Mouse (Mus musculus): ENCODE data around the gene Ppef2.
A peak's percentile ranks its signal among the peaks of the same experiment; 100 is the strongest.

The Ppef2 gene

DNA sequence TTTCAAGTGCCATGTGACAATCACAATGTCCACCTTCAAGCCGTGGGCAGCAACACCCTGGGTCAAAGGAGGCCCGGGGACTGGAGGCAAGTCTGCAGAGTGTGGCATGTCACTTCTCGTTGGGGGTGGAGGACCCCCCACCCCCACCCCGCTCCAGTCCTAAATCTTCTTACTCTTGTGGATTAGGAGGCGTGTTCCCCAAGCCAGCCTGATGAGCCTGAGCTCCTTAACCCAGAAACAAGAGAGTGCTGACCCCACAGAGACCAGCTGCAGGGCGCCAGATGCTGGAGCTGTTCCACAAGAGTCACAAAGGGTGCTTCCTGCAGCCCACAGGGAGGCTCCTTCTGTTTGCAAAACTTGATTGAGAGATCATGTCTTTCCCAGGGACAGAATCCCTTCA, at the start of gene Ppef2:
Ppef2 (minus strand) TSS at position 61 of the 400 bp plus-strand sequence.
- no peak for DNase-seq (ENCODE audit: low spot score)

GRCm38 (mm10) chr5:92304291-92304690, 48.2 kb upstream of the Ppef2 start:
- DNase-seq (ENCODE audit: low spot score), result no peak

DNA sequence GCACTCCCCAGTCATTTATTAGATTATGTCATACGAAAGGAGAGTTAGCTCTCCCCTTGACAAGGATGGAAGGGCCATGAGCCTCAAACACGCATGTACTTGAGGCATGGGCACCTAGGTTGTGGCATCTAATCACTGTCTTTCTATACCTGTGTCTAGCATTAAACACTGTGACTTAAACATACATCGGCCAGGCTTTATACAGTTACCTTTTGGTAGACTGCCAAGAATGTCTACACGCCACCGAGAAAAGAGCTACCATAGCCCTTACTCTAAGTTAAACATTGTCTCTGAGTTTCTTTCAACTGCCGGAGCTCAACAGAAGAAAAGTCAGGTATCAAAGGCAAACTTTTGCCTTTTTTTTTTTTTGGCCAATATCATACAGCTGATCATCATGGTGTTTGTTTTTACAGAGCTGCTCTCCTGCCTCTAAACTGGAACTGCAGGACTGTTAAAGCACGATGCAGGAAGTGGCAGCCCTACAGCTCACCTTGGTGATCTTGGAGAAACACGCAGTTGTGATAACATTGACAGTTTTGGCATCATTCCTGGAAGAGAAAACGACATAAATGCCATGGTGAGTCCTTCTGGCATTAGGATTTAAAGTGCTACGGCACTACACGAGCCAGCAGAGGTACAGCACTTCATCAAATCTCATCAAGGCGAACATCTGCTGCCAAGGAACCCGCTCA, 46.2 kb upstream of the Ppef2 start:
- no peak for DNase-seq (ENCODE audit: low spot score)

- DNase-seq (ENCODE audit: low spot score), result no peak
Observed at GRCm38 (mm10) chr5:92294525-92294924, 38.4 kb upstream of the Ppef2 start.

DNA sequence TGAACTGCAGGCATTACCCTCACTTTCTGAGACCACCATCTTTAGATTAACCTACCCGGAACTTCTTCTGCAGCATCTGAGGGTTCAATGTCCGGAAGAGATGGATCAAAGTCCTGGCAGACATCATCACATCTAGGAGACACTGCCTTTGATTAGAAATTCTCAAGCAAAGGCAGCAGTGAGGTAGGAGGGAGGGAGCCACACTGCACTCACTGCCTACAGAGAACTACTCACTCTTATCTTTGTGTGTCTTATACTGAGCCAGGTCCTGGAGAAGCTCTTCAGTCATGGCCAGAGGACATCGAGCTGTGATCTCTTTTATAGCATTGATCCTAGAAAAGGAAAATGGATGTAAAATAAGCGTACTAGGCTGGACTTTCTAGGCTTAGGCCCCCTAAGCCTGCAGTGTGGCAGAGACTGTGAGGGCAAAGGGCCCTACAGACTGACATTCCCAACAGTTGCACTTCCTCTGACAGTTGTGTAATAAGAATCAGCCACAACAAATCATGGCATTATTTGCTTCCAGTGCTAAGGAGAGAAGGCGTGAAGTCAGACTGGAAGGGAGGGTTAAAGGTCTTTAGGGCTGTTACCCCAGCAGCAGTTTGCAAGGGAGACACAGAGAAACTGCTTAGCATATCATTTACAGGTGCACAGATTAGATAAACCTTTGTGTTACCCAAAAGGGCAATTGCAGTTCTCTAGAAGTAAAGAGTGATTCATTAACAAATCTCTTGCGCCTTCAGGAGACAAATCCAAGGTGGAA, 35.8 kb upstream of the Ppef2 start:
- DNase-seq (ENCODE audit: low spot score), result peak; percentile 54

DNA sequence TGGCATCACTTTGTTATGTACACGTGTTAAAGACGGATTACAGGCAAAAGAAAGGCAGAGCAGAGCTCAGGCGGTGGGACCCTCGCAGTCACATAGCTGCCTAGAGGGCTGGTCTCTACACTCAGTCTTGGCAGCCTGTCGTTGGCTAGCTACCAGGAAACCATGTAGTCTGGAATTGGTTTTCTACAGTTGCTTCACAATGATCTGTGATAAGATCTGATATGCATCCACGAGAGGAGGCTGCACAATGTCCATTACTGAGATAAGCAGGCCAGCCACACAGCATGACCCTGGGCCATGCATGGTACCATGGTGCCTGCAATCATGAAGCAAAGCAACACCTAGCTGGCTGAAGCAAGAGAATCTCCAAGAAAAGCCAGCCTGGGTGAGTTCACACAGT, 31.8 kb upstream of the Ppef2 start:
- DNase-seq (ENCODE audit: low spot score), result no peak

GRCm38 (mm10) chr5:92283107-92283506, 27.0 kb upstream of the Ppef2 start:
- peak; percentile 72 for DNase-seq (ENCODE audit: low spot score)

DNA sequence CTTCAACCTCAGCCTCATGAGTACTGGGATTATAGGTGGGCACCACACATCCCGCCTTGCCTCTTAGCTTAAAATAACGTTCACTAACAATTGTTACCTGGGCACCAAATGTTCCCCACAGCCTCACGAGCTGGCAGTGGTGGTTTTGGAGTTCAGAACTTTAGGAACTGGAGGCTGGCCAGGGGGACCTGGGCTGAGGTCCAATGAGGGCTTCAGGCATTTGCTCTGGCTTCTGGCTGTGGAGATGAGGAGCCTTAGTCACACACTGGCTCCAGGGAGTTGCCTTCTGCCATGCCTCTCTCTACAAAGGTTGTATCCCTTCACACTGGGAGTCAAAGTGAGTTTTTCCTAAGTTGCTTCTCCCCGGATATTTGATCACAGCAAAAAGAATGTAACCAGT, 26.5 kb upstream of the Ppef2 start:
- peak; percentile 96 for DNase-seq (ENCODE audit: low spot score)

DNA sequence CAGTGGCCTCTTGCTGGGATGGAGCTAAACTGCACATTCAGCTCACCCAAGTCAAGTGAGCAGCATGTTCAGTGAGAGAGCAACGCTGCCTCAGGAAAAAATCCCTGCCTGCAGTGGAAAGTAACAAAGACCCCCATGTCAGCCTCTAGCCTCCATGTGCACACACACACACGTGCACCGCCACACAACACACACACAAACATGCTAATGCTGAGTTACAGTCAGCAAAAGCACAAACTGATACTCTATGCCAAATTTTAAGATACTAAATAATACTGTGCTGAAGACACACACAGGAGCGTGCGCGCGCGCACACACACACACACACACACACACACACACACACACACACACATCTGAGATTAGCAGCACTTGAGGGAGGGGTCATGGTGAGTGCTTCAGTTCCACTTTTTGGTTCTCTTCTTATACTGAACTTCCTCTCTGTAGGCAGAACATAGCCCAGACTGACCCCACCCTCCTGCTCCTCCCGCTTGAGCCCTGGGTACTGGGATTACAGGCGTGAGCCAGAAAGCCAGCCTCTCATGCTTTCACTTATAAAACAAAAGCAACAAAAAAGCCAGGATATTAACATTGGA, 23.0 kb upstream of the Ppef2 start:
- no peak for DNase-seq (ENCODE audit: low spot score)

DNA sequence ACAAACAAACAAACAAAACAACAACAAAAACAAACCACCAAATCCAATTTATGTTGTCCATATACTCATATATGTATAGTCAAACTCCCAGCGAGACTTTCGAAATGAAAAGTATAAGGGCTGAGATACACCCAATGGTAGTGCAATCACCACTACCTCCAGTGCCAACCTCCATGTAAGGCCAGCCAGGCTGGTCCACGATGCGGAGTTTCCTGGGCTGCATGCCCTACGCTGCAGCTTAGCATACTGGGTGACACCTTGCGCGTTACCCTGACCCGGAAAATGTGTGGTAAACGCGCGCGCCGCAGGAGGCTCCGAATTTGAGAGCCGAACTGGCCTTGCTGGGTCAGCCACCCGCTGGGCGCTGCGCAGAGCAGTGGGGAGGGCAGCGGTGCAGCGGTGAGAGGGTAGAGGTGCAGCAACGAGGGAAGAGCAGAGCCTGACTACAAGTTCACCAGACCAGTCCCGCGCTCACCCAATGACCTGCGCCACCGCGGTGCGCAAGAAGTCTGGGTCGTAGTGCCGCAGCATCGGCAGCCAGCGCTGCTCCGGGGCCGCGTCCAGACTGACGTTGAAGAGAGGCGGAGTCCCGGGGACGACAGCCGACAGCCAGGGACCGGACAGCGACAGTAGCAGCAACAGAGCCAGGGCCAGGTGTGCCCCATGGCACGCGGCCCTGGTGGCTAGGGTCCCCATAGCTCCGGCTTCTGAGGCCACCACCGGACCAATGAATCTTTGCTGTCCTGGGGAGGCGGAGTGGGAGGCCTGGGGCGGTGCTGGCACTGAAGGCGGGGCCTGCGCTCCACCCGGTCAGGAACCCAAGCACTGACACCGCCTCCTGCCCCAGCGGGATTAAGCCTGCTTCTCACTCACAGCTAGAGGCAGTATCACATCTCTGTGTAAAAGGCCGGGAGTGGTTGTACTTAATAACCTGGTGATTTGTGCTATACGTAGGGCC, 21.6 kb upstream of the Ppef2 start, which contains the start of gene Naaa:
Naaa (minus strand) TSS at position 734 of the 958 bp plus-strand sequence.
- DNase-seq (ENCODE audit: low spot score), result peak; percentile 94

DNA sequence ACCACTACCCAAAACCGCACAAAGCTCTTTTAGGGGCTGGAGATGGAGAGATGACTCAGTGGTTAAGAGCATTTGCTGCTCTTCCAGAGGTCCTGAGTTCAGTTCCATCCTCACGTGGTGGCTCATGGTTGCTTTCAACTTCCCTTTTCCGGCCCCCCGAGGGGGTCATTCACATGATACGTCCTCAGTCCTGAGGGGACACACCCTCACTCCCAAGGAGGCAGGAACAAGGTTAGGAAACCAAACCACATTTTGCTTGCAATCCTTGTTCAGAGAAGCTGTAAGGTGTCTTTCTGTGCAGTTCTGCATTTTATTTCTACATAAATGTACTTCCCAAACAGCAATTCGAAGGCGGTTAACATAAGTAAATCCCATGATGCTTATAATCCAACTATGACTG, 14.4 kb upstream of the Ppef2 start:
- no peak for DNase-seq (ENCODE audit: low spot score)

- DNase-seq (ENCODE audit: low spot score), result peak; percentile 74
Observed at GRCm38 (mm10) chr5:92263761-92264359, 7.8 kb upstream of the Ppef2 start.

DNA sequence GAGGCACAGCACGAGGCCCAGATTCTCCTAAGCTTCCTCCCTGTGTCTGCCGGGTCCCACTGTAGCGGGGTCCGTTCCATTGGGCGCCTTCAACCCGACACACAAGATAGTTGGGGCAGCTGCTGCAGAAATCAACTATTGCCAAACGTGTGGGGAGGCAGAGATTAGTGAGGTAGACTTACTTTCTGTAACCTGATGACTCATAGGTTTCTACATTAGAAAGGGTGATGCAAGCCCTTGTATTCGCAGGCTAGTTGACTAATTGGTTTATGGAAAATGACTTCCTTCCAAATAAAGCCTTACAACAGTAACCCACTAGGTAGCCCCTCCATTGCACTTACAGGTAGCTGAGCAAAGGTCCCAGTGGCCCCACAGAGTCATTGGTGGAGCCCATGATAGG, 6.6 kb upstream of the Ppef2 start:
- no peak for DNase-seq (ENCODE audit: low spot score)

GRCm38 (mm10) chr5:92254476-92254875, 1.6 kb downstream of the Ppef2 start:
- DNase-seq (ENCODE audit: low spot score), result peak; percentile 30

GRCm38 (mm10) chr5:92252797-92253343, 3.2 kb downstream of the Ppef2 start:
- no peak for DNase-seq (ENCODE audit: low spot score)

DNA sequence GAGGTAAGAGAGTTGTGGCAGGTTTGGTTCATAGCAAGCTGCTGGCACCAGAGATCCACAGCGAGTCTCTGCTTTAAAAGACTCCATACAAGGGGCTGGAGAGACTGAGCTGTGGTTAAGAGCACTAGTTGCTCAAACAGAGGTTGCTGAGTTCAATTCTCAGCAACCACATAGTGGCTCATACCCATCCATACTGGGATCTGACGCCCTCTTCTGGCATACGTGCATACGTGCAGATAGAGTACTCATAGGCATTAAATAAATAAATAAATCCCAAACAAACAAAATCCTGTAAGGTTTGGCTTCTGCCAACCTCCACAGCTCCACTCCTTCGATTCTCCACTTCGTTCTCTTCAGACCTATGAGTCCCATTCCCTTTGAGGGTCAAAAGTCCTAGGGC, 4.0 kb downstream of the Ppef2 start:
- no peak for DNase-seq (ENCODE audit: low spot score)

DNA sequence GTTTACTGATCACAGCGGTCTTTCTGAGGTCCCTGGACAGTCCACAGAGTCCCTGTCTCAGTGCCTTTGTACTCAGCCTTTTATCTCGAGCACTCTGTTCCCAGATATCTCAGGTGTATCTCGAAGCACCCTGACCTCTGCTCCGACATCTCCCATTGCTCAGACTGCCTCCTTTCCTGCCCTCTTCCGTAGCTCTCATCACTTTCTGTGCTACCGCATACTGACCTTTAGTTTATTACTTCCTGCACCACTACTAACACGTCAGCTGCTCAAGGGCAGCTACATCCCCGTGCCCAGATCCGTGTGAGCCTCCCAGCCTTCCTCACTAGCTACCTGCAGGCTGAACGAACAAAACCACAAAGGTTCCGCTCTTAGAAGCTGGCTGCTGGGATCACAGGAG, 7.5 kb downstream of the Ppef2 start:
- DNase-seq (ENCODE audit: low spot score), result no peak

DNA sequence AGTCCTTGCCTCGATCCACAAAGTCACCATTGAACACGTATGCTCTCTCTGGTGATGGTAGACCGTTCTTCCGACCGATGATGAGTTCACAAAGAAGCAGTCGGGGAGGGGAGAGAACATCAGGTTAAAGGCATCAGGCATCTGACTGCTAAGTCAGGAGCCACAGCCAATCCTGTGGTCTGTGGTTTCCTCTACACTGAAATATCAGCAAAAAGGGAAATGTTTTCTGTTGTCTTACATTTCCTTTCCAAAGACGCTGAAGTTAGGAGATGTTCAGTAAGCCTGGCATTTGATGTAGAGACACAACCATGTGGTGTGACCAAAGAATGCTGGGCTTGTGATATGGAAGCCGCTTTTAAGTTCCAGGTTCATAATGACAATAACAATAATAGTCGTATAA, 10.6 kb downstream of the Ppef2 start:
- no peak for DNase-seq (ENCODE audit: low spot score)

- DNase-seq (ENCODE audit: low spot score), result no peak
Observed at GRCm38 (mm10) chr5:92244900-92245299, 11.2 kb downstream of the Ppef2 start.

DNA sequence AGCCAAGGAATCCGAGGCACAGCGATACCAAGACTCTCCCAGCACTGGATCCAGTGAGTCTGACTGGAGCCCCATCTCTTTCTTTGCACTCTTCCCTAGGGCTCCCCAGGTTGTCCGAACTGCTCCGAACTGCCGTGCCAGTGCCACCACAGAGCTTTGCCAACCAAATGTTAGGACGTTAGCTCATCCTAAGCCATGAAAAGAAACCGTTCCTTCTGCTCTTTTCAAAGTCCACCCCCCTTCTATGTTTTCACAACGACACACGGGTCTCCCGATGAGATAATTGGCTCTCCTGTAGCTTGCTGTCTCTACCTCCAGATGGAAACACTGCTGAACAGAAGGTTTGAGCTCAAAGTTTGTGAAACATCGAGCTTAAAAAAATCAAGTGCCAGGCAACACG, 15.3 kb downstream of the Ppef2 start:
- DNase-seq (ENCODE audit: low spot score), result no peak

All from adipocyte (in vitro differentiated cells).